Mouse (Mus musculus) kidney, embryonic 16.5 days (tissue): ENCODE results near the gene A1bg. TPM values are rescaled to one million over a fixed set of nuclear protein-coding genes. Genes with fewer than 3 reads are reported as not detected.

Experiments
- ATAC-seq: fragments of 200-750 bp; cut with Nextera tagmentation; 2 replicates; pipeline ENCODE4 v1.8.0; 2017; ENCODE audit warnings: moderate TSS enrichment; ENCODE audit not compliant: low FRiP score, low TSS enrichment
- H3K27ac ChIP-seq: fragments of 300-500 bp; sonication (generic); 2 replicates; pipeline ENCODE4 v1.5.1; 2014; ENCODE audit warnings: low read length
- H3K27me3 ChIP-seq: fragments of 300-500 bp; sonication (generic); 2 replicates; pipeline ENCODE4 v1.6.1; 2014; ENCODE audit warnings: low read length, control low read depth, mixed read lengths; ENCODE audit not compliant: insufficient read depth
- H3K36me3 ChIP-seq: fragments of 300-500 bp; sonication (generic); 2 replicates; pipeline ENCODE4 v1.6.1; 2014; ENCODE audit warnings: low read length, control low read depth, mixed read lengths; ENCODE audit not compliant: insufficient read depth
- H3K4me1 ChIP-seq: fragments of 300-500 bp; sonication (generic); 2 replicates; pipeline ENCODE4 v1.6.1; 2014; ENCODE audit warnings: low read length, control low read depth, mixed read lengths; ENCODE audit not compliant: insufficient read depth
- H3K4me2 ChIP-seq: fragments of 300-500 bp; sonication (generic); replicated peaks from 2 replicates; pipeline ENCODE4 v1.6.1; 2014; ENCODE audit warnings: low read depth, low read length
- H3K4me3 ChIP-seq: fragments of 300-500 bp; sonication (generic); 2 replicates; pipeline ENCODE4 v1.5.1; 2014; ENCODE audit warnings: mild to moderate bottlenecking, low read length
- H3K9ac ChIP-seq: fragments of 300-500 bp; sonication (generic); replicated peaks from 2 replicates; pipeline ENCODE4 v1.6.1; 2014; ENCODE audit warnings: low read length
- H3K9me3 ChIP-seq: fragments of 300-500 bp; sonication (generic); 2 replicates; pipeline ENCODE4 v1.6.1; 2016; ENCODE audit warnings: low read length, control low read depth
- WGBS: fragments of 180-500 bp; shearing (Covaris S2); extraction: QIAGEN DNeasy Blood & Tissue Kit; methylation state at CpG from one replicate; pipeline ENCODE4 v1.1.7; 2014; 5-methylcytosine and 5-hydroxymethylcytosine counted together
- polyA plus RNA-seq: library from polyadenylated mRNA; unstranded; fragments of >200 nt; fragmentation: Nextera tagmentation; extraction: Ambion mirVana; gene quantifications from 2 replicates; pipeline ENCODE4 v1.2.1, GENCODE M21; 2015

The A1bg gene
- polyA plus RNA-seq, 1 experiment from 2014 or later: not detected

DNA sequence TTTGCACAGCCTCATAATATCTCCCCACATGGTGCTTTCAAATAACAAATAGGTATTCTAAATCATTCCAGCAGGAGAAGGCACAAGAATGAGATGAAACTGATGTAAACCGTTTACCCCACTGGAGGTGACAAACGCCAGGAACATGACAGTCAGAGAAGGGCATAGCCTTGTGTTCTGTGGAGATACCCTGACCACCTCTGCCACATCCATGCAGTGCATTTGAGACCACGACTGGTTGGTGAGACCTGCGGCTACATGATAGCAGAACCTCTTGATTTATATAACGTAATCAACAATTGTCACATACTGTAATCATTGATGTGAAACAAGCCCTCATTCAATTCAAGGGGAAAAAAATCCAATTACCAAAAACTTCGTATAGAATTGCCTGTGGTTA is 47.1 kb downstream of the A1bg start:
- ATAC-seq: no peak
- no peaks in the 10 kb centered on the region for H3K27me3 ChIP-seq
- no peaks in the 10 kb centered on the region for H3K9me3 ChIP-seq
- no peaks in the 10 kb centered on the region for H3K36me3 ChIP-seq
- no peak overlapping the region for H3K4me2 ChIP-seq
- H3K9ac ChIP-seq: no peak overlapping the region
- H3K27ac ChIP-seq: no peak overlapping the region
- WGBS: 79% methylated on average over 6 of the region's 6 CpGs
- H3K4me3 ChIP-seq: no peak overlapping the region
- no peaks in the 10 kb centered on the region for H3K4me1 ChIP-seq

- Histone ChIP-seq H3K4me3 (no peak overlapping the region), H3K4me2 (no peak overlapping the region), H3K36me3 (no peaks in the 10 kb centered on the region), H3K9me3 (no peaks in the 10 kb centered on the region), H3K27me3 (no peaks in the 10 kb centered on the region), H3K27ac (no peak overlapping the region), H3K4me1 (peaks cover 5% of the 10 kb centered on the region; the same call in 1 of the 2 replicates), H3K9ac (no peak overlapping the region)
- ATAC-seq: no peak
- WGBS: 81% methylated on average over 3 of the region's 3 CpGs
Observed at GRCm38 (mm10) chr15:60862417-60862816, 60.4 kb downstream of the A1bg start.

DNA sequence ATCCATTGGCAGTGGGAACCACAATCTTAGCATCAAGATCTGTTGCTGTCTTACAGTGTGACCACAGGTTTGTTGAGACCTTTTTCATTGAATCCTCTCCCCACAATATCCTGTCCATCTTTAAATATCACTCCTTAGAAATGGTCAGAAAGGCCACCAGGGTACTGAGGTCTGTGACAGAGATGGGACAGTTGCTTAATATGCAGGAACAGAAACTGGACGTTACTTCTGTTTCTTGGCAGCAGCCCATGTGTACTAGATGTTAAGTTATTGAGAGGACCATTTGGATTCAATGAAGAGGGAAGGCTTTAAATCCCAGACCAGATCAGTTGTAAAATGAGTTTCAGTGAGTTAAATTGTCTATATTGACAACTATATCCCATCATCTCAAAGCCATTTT is 67.7 kb downstream of the A1bg start:
- Histone ChIP-seq H3K4me2 (no peak overlapping the region), H3K36me3 (no peaks in the 10 kb centered on the region), H3K27me3 (no peaks in the 10 kb centered on the region), H3K4me1 (peaks cover 11% of the 10 kb centered on the region), H3K9me3 (peaks cover 3% of the 10 kb centered on the region), H3K27ac (no peak overlapping the region), H3K4me3 (no peak overlapping the region), H3K9ac (no peak overlapping the region)
- 76% methylated on average over 1 of the region's 1 CpGs for WGBS
- no peak for ATAC-seq

DNA sequence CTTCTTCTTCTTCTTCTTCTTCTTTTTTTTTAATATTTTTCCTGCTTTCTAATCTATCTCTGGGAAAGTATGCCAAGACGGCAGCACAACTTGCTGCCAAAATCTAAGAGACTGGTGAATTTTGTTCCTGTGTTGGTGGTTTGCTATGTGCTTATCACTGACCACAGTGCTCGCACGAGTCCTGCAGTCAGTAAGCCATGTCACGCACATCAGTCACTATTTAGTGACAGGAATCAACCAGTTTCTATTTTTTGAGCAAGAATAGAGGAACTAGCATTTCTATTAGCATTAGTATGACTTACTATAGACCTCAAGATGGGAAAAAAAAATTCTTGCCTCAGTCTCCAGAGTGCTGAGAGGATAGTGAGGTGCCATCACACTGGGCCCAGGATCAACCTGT is 68.7 kb downstream of the A1bg start:
- no peak for ATAC-seq
- 79% methylated on average over 4 of the region's 4 CpGs for WGBS
- no peak overlapping the region for H3K4me2 ChIP-seq

DNA sequence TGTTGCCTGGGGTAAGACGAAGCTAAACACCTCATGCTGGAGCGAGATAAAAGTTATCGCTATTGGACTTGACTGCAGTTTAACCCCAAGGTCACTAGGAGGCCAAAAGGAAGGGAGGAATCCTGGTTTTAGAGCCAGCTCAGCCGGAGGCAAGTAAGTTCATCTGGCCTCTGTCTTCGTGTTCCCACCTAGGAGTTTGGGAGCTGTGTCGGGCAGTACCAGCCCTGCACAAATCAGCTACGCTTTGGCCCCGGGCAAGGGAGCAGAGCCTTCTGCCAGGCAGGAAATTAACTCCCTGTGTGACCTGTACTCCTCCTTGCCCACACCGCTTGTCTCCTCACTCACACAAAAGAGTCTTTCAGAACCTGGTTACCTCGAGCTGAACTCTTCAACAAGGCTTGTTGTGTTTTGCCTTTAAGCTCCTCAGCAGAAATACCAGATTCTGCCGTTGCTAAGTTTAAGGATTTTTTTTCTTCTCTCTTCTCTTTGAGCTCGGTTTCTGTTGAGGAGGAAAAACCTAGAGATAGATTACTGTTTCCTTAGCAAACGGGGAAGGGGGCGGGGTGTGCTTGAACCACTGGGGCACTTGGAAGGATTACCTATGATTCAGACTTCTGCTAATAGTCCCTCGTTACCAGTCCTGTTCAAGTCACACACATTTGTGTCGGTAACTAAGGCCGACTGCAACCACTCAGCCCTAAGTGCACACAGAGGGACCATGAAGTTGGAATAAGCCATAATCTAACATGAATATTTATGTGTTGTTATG is 69.4 kb downstream of the A1bg start, which contains the start of gene Fam84b:
Gene Fam84b, minus strand, starts transcription at position 548 of the 769 bp plus-strand sequence.
- Histone ChIP-seq H3K4me1 (peaks cover 11% of the 10 kb centered on the region), H3K4me3 (no peak within 1 kb of the TSS), H3K27ac (peak within 1 kb of the TSS; percentile 63; the same call in 1 of the 2 replicates), H3K9me3 (peaks cover 3% of the 10 kb centered on the region), H3K36me3 (no peaks in the 10 kb centered on the region), H3K4me2 (peak within 1 kb of the TSS; percentile 40), H3K9ac (0 out of 2 replicates have a peak within 1 kb of the TSS, but pooled peaks have one; percentile 31), H3K27me3 (no peaks in the 10 kb centered on the region)
- peak; percentile 81 for ATAC-seq
- WGBS: 17% methylated on average over 17 of the region's 17 CpGs

More for the DNA sequence above, 68.7 kb downstream of the A1bg start:
- peaks cover 3% of the 10 kb centered on the region for H3K9me3 ChIP-seq
- no peaks in the 10 kb centered on the region for H3K36me3 ChIP-seq
- peaks cover 11% of the 10 kb centered on the region for H3K4me1 ChIP-seq
- H3K9ac ChIP-seq: no peak overlapping the region
- no peak overlapping the region for H3K27ac ChIP-seq
- no peaks in the 10 kb centered on the region for H3K27me3 ChIP-seq
- no peak overlapping the region for H3K4me3 ChIP-seq

DNA sequence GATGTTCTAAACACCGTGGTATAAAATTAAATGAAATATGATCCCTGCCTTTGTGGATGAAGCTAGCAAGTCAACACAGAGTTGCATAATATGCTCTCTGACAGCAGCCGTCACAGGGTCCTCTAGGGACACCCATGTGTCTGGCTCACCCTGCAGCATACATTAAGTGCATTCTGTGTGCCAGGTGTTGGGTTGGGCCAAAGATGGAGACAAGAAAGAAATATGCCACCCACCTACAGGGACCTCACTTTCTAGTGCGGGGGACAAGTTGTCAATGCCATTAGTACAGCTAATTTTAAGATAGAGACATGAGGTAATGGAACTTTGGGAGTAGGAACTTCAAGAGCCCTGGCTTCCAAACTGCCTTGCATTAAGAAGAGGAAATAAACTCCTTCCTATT is 74.2 kb downstream of the A1bg start:
- Histone ChIP-seq H3K27ac (no peak overlapping the region), H3K36me3 (no peaks in the 10 kb centered on the region), H3K4me1 (peaks cover 20% of the 10 kb centered on the region), H3K9me3 (no peaks in the 10 kb centered on the region), H3K9ac (no peak overlapping the region), H3K4me2 (no peak overlapping the region), H3K27me3 (no peaks in the 10 kb centered on the region), H3K4me3 (no peak overlapping the region)
- no peak for ATAC-seq
- WGBS: 71% methylated on average over 3 of the region's 3 CpGs

Other genes starting within 250 kb of the A1bg start
- gene Fam84b, start 69.2 kb downstream of the A1bg start, polyA plus RNA-seq: 26.5 and 28.2 TPM in 2 replicates